Mouse (Mus musculus) testis, adult 2 months (tissue): ENCODE data around the gene Kcnip2.

Experiments
- CTCF ChIP-seq: fragments of 200-500 bp; IDR thresholded peaks from 2 replicates; pipeline ENCODE4 v1.5.1; 2012; ENCODE audit warnings: low read depth, mild to moderate bottlenecking, inconsistent platforms, low read length, moderate library complexity; ENCODE audit not compliant: control insufficient read depth, insufficient read depth, insufficient replicate concordance
- POLR2A ChIP-seq: fragments of 200-500 bp; IDR thresholded peaks from 2 replicates; pipeline ENCODE4 v1.6.1; 2012; ENCODE audit warnings: low read depth, mild to moderate bottlenecking, inconsistent platforms, low read length, moderate library complexity; ENCODE audit not compliant: control insufficient read depth

- TF ChIP-seq POLR2A (no peak), CTCF (no peak)
Measured at GRCm38 (mm10) chr19:45847733-45848093, 31.9 kb upstream of the Kcnip2 start.
